Mouse (Mus musculus) megakaryocyte, adult 5-6 weeks (primary cell): ENCODE results near the gene Gm42417. TPM values are rescaled to one million over a fixed set of nuclear protein-coding genes. Genes with fewer than 3 reads are reported as not detected.

ENCODE experiments used
- ATAC-seq: 2 replicates; pipeline ENCODE4 v1.8.0; 2016; ENCODE audit warnings: mild to moderate bottlenecking, inconsistent platforms; ENCODE audit not compliant: poor library complexity, severe bottlenecking
- total RNA-seq, 2 experiments: library from RNA; stranded (forward) in 1 of 2; stranded (reverse) in 1 of 2; fragments of 153-499, 151-499 nt in 1 of 2; fragments of 221-1000, 200-1000 nt in 1 of 2; gene quantifications; 2 replicates each; pipeline versions ENCODE4 v1.2.3 to v1.2.4; 2015 to 2017

Gm42417 gene
- total RNA-seq, 2 experiments from 2014 or later: not detected

- ATAC-seq: no peak
These were observed 15.2 kb downstream of the Gm42417 start for GRCm38 (mm10) chr1:36524058-36524457.

GRCm38 (mm10) chr1:36523332-36524013, 15.8 kb downstream of the Gm42417 start:
- ATAC-seq: no peak

GRCm38 (mm10) chr1:36522210-36522609, 17.0 kb downstream of the Gm42417 start:
- no peak for ATAC-seq

GRCm38 (mm10) chr1:36519626-36520025, 19.6 kb downstream of the Gm42417 start:
- ATAC-seq: no peak

GRCm38 (mm10) chr1:36518259-36518658, 21.0 kb downstream of the Gm42417 start:
- no peak for ATAC-seq

GRCm38 (mm10) chr1:36513718-36514117, 25.5 kb downstream of the Gm42417 start:
- no peak for ATAC-seq

- no peak for ATAC-seq
These were observed 25.9 kb downstream of the Gm42417 start for GRCm38 (mm10) chr1:36513310-36513709.

- ATAC-seq: no peak
These were observed 26.3 kb downstream of the Gm42417 start for GRCm38 (mm10) chr1:36512966-36513280.

GRCm38 (mm10) chr1:36512089-36512965, 26.9 kb downstream of the Gm42417 start:
- ATAC-seq: peak; percentile 6; the same call in 1 of the 2 replicates

- peak; percentile 89 for ATAC-seq
These were observed 27.8 kb downstream of the Gm42417 start, which contains the start of gene Cnnm3 for GRCm38 (mm10) chr1:36511289-36512021. Cnnm3 (plus strand) TSS chr1:36511867.

- peak; percentile 67 for ATAC-seq
These were observed 31.0 kb downstream of the Gm42417 start for GRCm38 (mm10) chr1:36508238-36508637.

- peak; percentile 84 for ATAC-seq
These were observed 38.0 kb downstream of the Gm42417 start for GRCm38 (mm10) chr1:36501261-36501660.

GRCm38 (mm10) chr1:36497312-36497711, 41.9 kb downstream of the Gm42417 start:
- no peak for ATAC-seq

GRCm38 (mm10) chr1:36496719-36497118, 42.5 kb downstream of the Gm42417 start:
- ATAC-seq: no peak

GRCm38 (mm10) chr1:36493299-36493698, 45.9 kb downstream of the Gm42417 start:
- no peak for ATAC-seq

- ATAC-seq: no peak
These were observed 46.7 kb downstream of the Gm42417 start for GRCm38 (mm10) chr1:36492416-36493139.

GRCm38 (mm10) chr1:36489661-36490060, 49.6 kb downstream of the Gm42417 start:
- ATAC-seq: no peak

GRCm38 (mm10) chr1:36487111-36487510, 52.1 kb downstream of the Gm42417 start:
- ATAC-seq: no peak

- ATAC-seq: no peak
These were observed 54.1 kb downstream of the Gm42417 start for GRCm38 (mm10) chr1:36485080-36485479.

- ATAC-seq: no peak
These were observed 55.4 kb downstream of the Gm42417 start for GRCm38 (mm10) chr1:36483825-36484224.
